In genomic region chr15:102966776-102967311, GRCm38 (mm10) we compare ENCODE assay signal across 8 mouse cellular contexts. TPM values are rescaled to one million over a fixed set of nuclear protein-coding genes. Genes with fewer than 3 reads are reported as not detected.
DNase-seq lines count a peak whose midpoint lies in the region; ATAC-seq lines count a peak whose summit lies in the region.

Hoxc10 (plus strand) TSS chr15:102966796.

- no peak within 1 kb of the TSS for H3K9ac ChIP-seq in liver, embryonic 12.5 days
- no peak within 1 kb of the TSS for H3K9ac ChIP-seq in embryonic facial prominence, embryonic 12.5 days
- H3K9ac ChIP-seq in hindbrain, embryonic 11.5 days (ENCODE audit: low read depth, low read length): no peak within 1 kb of the TSS
- H3K9ac ChIP-seq in neural tube, embryonic 12.5 days: peak within 1 kb of the TSS; percentile 100

- no peaks in the 10 kb centered on the region for H3K4me1 ChIP-seq in liver, embryonic 12.5 days
- H3K4me1 ChIP-seq in embryonic facial prominence, embryonic 12.5 days: 0 out of 2 replicates have a peak, but pooled peaks cover 4% of the 10 kb centered on the region
- H3K4me1 ChIP-seq in hindbrain, embryonic 11.5 days (replicated peaks; ENCODE audit: control insufficient read depth, insufficient read depth, low read length): no peaks in the 10 kb centered on the region
- H3K4me1 ChIP-seq in neural tube, embryonic 12.5 days: peaks cover 8% of the 10 kb centered on the region

- peaks cover 98% of the 10 kb centered on the region for H3K27me3 ChIP-seq in liver, embryonic 12.5 days (replicated peaks)
- peaks cover 94% of the 10 kb centered on the region for H3K27me3 ChIP-seq in embryonic facial prominence, embryonic 12.5 days
- H3K27me3 ChIP-seq in hindbrain, embryonic 11.5 days (ENCODE audit: control insufficient read depth, insufficient read depth, low read length): peaks cover 95% of the 10 kb centered on the region
- H3K27me3 ChIP-seq in neural tube, embryonic 12.5 days (replicated peaks): peaks cover 74% of the 10 kb centered on the region

- no peak for DNase-seq in liver
- no peak for DNase-seq in hindbrain, embryonic 11.5 days (ENCODE audit: low spot score)
- no peak for DNase-seq in right cerebral cortex, adult 2 months (ENCODE audit: low spot score in 2 of 2)
- DNase-seq in embryo, embryonic 10 days (ENCODE audit: low spot score): no peak

- H3K9me3 ChIP-seq in liver, embryonic 12.5 days (replicated peaks): no peaks in the 10 kb centered on the region
- no peaks in the 10 kb centered on the region for H3K9me3 ChIP-seq in embryonic facial prominence, embryonic 12.5 days
- H3K9me3 ChIP-seq in hindbrain, embryonic 11.5 days (ENCODE audit: control insufficient read depth, low read length): no peaks in the 10 kb centered on the region
- H3K9me3 ChIP-seq in neural tube, embryonic 12.5 days: no peaks in the 10 kb centered on the region

- WGBS in liver, embryonic 12.5 days (ENCODE audit: insufficient replicate concordance): 4% methylated on average over 27 of the region's 27 CpGs
- 1% methylated on average over 27 of the region's 27 CpGs for WGBS in embryonic facial prominence, embryonic 12.5 days
- WGBS in hindbrain, embryonic 11.5 days: 4% methylated on average over 27 of the region's 27 CpGs
- WGBS in neural tube, embryonic 12.5 days: 3% methylated on average over 27 of the region's 27 CpGs

- no peak within 1 kb of the TSS for H3K27ac ChIP-seq in liver, embryonic 12.5 days
- no peak within 1 kb of the TSS for H3K27ac ChIP-seq in embryonic facial prominence, embryonic 12.5 days
- H3K27ac ChIP-seq in hindbrain, embryonic 11.5 days (ENCODE audit: low read depth, low read length): no peak within 1 kb of the TSS
- peak within 1 kb of the TSS; percentile 64 for H3K27ac ChIP-seq in neural tube, embryonic 12.5 days

- peak within 1 kb of the TSS; percentile 9; the same call in 1 of the 2 replicates for H3K4me3 ChIP-seq in liver, embryonic 12.5 days
- no peak within 1 kb of the TSS for H3K4me3 ChIP-seq in embryonic facial prominence, embryonic 12.5 days
- H3K4me3 ChIP-seq in hindbrain, embryonic 11.5 days (ENCODE audit: low read depth, low read length): no peak within 1 kb of the TSS
- peak within 1 kb of the TSS; percentile 56 for H3K4me3 ChIP-seq in neural tube, embryonic 12.5 days

- no peaks in the 10 kb centered on the region for H3K36me3 ChIP-seq in liver, embryonic 12.5 days
- H3K36me3 ChIP-seq in embryonic facial prominence, embryonic 12.5 days: no peaks in the 10 kb centered on the region
- no peaks in the 10 kb centered on the region for H3K36me3 ChIP-seq in hindbrain, embryonic 11.5 days (ENCODE audit: control insufficient read depth, insufficient read depth, low read length)
- no peaks in the 10 kb centered on the region for H3K36me3 ChIP-seq in neural tube, embryonic 12.5 days

- H3K4me2 ChIP-seq in liver, embryonic 12.5 days: peak within 1 kb of the TSS; percentile 27; the same call in 1 of the 2 replicates
- H3K4me2 ChIP-seq in embryonic facial prominence, embryonic 12.5 days (replicated peaks): peak within 1 kb of the TSS; percentile 21
- H3K4me2 ChIP-seq in hindbrain, embryonic 11.5 days (replicated peaks; ENCODE audit: low read depth, low read length): no peak within 1 kb of the TSS
- peak within 1 kb of the TSS; percentile 86 for H3K4me2 ChIP-seq in neural tube, embryonic 12.5 days (replicated peaks)

- no peak for ATAC-seq in liver, embryonic 12.5 days
- peak; percentile 41; the same call in 1 of the 2 replicates for ATAC-seq in embryonic facial prominence, embryonic 12.5 days (ENCODE audit: insufficient number of reproducible peaks, insufficient read depth, low FRiP score, low TSS enrichment)
- 0 out of 2 replicates have a peak, but pooled peaks have one; percentile 19 for ATAC-seq in hindbrain, embryonic 11.5 days (ENCODE audit: low FRiP score)
- ATAC-seq in neural tube, embryonic 12.5 days (ENCODE audit: low FRiP score, low read depth): peak; percentile 64
- ATAC-seq in frontal cortex, adult (ENCODE audit: low TSS enrichment): no peak

RNA-seq across cellular contexts. Expression of gene Hoxc10, which starts in this region (rescaled TPM):
- polyA plus RNA-seq in liver, embryonic 12.5 days (2016; fragmentation: Nextera tagmentation; extraction: Ambion mirVana): not detected in 2 replicates
- not detected in 2 replicates for polyA plus RNA-seq in embryonic facial prominence, embryonic 12.5 days (2016; fragmentation: Nextera tagmentation; extraction: Ambion mirVana)
- polyA plus RNA-seq in hindbrain, embryonic 11.5 days (2014; fragmentation: Nextera tagmentation; extraction: Ambion mirVana): not detected in 2 replicates
- polyA plus RNA-seq in neural tube, embryonic 12.5 days (2016; fragmentation: Nextera tagmentation; extraction: Ambion mirVana): 62.1 and 77.3 TPM in 2 replicates

Comparison
In these comparisons a context has a peak if more than half of its experiments do, and no peak if none do; other contexts are left out.
1. RNA of gene Hoxc10 (polyA plus RNA-seq): 62.1 to 77.3 TPM in neural tube, embryonic 12.5 days; not detected in embryonic facial prominence, embryonic 12.5 days, not detected in liver, embryonic 12.5 days and not detected in hindbrain, embryonic 11.5 days; every median in the first group is over 10 times any median in the second.
2. Peak in ATAC-seq and H3K4me2 ChIP-seq in embryonic facial prominence, embryonic 12.5 days; RNA of the gene not detected or under 1 TPM.
3. Peak in ATAC-seq in hindbrain, embryonic 11.5 days; RNA of the gene not detected or under 1 TPM.
4. H3K4me3 ChIP-seq: peak in liver, embryonic 12.5 days (single experiment) and neural tube, embryonic 12.5 days (single experiment); none in embryonic facial prominence, embryonic 12.5 days (single experiment) and hindbrain, embryonic 11.5 days (single experiment).